Mouse (Mus musculus): ENCODE measurements around the gene Ets2. TPM values are rescaled to one million over a fixed set of nuclear protein-coding genes. Genes with fewer than 3 reads are reported as not detected.

Gene Ets2
- polyA plus RNA-seq, 1 experiment from 2014 or later: 23.9 TPM

- H3K9ac ChIP-seq: no peak overlapping the region
- no peak overlapping the region for H3K27ac ChIP-seq (replicated peaks)
- peaks cover 3% of the 10 kb centered on the region; the same call in 1 of the 2 replicates for H3K4me1 ChIP-seq (replicated peaks)
- ATAC-seq (ENCODE audit: low read depth): no peak
- H3K9me3 ChIP-seq: no peaks in the 10 kb centered on the region
- no peaks in the 10 kb centered on the region for H3K36me3 ChIP-seq
- no peak overlapping the region for H3K4me2 ChIP-seq
- H3K4me3 ChIP-seq: no peak overlapping the region
- H3K27me3 ChIP-seq: no peaks in the 10 kb centered on the region
- WGBS: 80% methylated on average over 11 of the region's 11 CpGs
These were observed 39.5 kb downstream of the Ets2 start for GRCm38 (mm10) chr16:95741358-95741757.

- H3K4me2 ChIP-seq: no peak overlapping the region
- 86% methylated on average over 10 of the region's 10 CpGs for WGBS
- ATAC-seq (ENCODE audit: low read depth): no peak
These were observed 40.3 kb downstream of the Ets2 start for GRCm38 (mm10) chr16:95741915-95742739.

GRCm38 (mm10) chr16:95742740-95743030 is 40.8 kb downstream of the Ets2 start:
- ATAC-seq (ENCODE audit: low read depth): no peak
- WGBS: 70% methylated on average over 6 of the region's 6 CpGs
- H3K27ac ChIP-seq (replicated peaks): no peak overlapping the region
- peaks cover 3% of the 10 kb centered on the region; the same call in 1 of the 2 replicates for H3K4me1 ChIP-seq (replicated peaks)
- H3K9ac ChIP-seq: no peak overlapping the region
- no peaks in the 10 kb centered on the region for H3K9me3 ChIP-seq
- H3K4me2 ChIP-seq: no peak overlapping the region
- H3K4me3 ChIP-seq: no peak overlapping the region
- no peaks in the 10 kb centered on the region for H3K36me3 ChIP-seq
- no peaks in the 10 kb centered on the region for H3K27me3 ChIP-seq

More at GRCm38 (mm10) chr16:95741915-95742739, 40.3 kb downstream of the Ets2 start:
- no peak overlapping the region for H3K27ac ChIP-seq (replicated peaks)
- H3K9ac ChIP-seq: no peak overlapping the region
- H3K36me3 ChIP-seq: no peaks in the 10 kb centered on the region
- peaks cover 3% of the 10 kb centered on the region; the same call in 1 of the 2 replicates for H3K4me1 ChIP-seq (replicated peaks)
- no peak overlapping the region for H3K4me3 ChIP-seq
- no peaks in the 10 kb centered on the region for H3K27me3 ChIP-seq
- no peaks in the 10 kb centered on the region for H3K9me3 ChIP-seq

GRCm38 (mm10) chr16:95743104-95743503 is 41.2 kb downstream of the Ets2 start:
- no peaks in the 10 kb centered on the region for H3K36me3 ChIP-seq
- ATAC-seq (ENCODE audit: low read depth): no peak

DNA sequence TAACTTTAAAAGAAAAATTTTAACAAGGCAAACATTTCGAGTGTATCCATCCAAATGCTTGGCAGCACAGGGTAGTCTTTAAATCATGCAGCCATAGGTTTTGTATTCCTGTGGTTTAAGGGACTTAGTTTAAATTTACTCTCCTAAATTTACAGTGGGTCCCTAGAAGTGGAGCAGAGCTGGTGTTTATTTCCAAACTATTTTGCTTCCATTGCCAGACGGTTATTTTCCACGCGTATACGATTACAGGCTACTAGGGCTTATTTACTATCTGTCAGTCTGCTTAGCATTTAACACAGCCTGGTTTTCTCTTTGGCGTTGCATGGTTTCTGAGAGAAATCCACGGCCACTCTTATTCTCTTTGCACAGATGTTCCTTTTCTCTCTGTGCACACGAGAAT is 42.9 kb downstream of the Ets2 start:
- no peak overlapping the region for H3K27ac ChIP-seq (replicated peaks)
- no peaks in the 10 kb centered on the region for H3K27me3 ChIP-seq
- 81% methylated on average over 8 of the region's 8 CpGs for WGBS
- H3K4me2 ChIP-seq: no peak overlapping the region
- H3K9ac ChIP-seq: no peak overlapping the region
- H3K4me1 ChIP-seq (replicated peaks): 0 out of 2 replicates have a peak, but pooled peaks cover 3% of the 10 kb centered on the region
- H3K36me3 ChIP-seq: no peaks in the 10 kb centered on the region
- H3K9me3 ChIP-seq: no peaks in the 10 kb centered on the region
- H3K4me3 ChIP-seq: no peak overlapping the region
- no peak for ATAC-seq (ENCODE audit: low read depth)

More at GRCm38 (mm10) chr16:95743104-95743503, 41.2 kb downstream of the Ets2 start:
- no peak overlapping the region for H3K9ac ChIP-seq
- no peaks in the 10 kb centered on the region for H3K9me3 ChIP-seq
- peaks cover 3% of the 10 kb centered on the region; the same call in 1 of the 2 replicates for H3K4me1 ChIP-seq (replicated peaks)
- no peak overlapping the region for H3K4me3 ChIP-seq
- 76% methylated on average over 4 of the region's 4 CpGs for WGBS
- no peaks in the 10 kb centered on the region for H3K27me3 ChIP-seq
- H3K4me2 ChIP-seq: no peak overlapping the region
- no peak overlapping the region for H3K27ac ChIP-seq (replicated peaks)

- 0 out of 2 replicates have a peak, but pooled peaks cover 3% of the 10 kb centered on the region for H3K4me1 ChIP-seq (replicated peaks)
- no peaks in the 10 kb centered on the region for H3K36me3 ChIP-seq
- WGBS: 74% methylated on average over 3 of the region's 3 CpGs
- no peaks in the 10 kb centered on the region for H3K9me3 ChIP-seq
- no peaks in the 10 kb centered on the region for H3K27me3 ChIP-seq
- H3K4me3 ChIP-seq: no peak overlapping the region
- no peak for ATAC-seq (ENCODE audit: low read depth)
- no peak overlapping the region for H3K27ac ChIP-seq (replicated peaks)
- no peak overlapping the region for H3K9ac ChIP-seq
- no peak overlapping the region for H3K4me2 ChIP-seq
These were observed 43.8 kb downstream of the Ets2 start for GRCm38 (mm10) chr16:95745685-95746084.

GRCm38 (mm10) chr16:95746565-95746964 is 44.7 kb downstream of the Ets2 start:
- Histone ChIP-seq H3K27me3 (no peaks in the 10 kb centered on the region), H3K9ac (no peak overlapping the region), H3K4me2 (no peak overlapping the region), H3K4me1 (replicated peaks) (0 out of 2 replicates have a peak, but pooled peaks cover 3% of the 10 kb centered on the region), H3K9me3 (no peaks in the 10 kb centered on the region), H3K27ac (replicated peaks) (no peak overlapping the region), H3K4me3 (no peak overlapping the region), H3K36me3 (no peaks in the 10 kb centered on the region)
- WGBS: 89% methylated on average over 2 of the region's 2 CpGs
- no peak for ATAC-seq (ENCODE audit: low read depth)

- 77% methylated on average over 12 of the region's 12 CpGs for WGBS
- Histone ChIP-seq H3K9me3 (no peaks in the 10 kb centered on the region), H3K4me1 (replicated peaks) (peaks cover 8% of the 10 kb centered on the region; the same call in 1 of the 2 replicates), H3K9ac (no peak overlapping the region), H3K4me3 (no peak overlapping the region), H3K36me3 (no peaks in the 10 kb centered on the region), H3K27ac (replicated peaks) (no peak overlapping the region), H3K4me2 (no peak overlapping the region), H3K27me3 (no peaks in the 10 kb centered on the region)
- no peak for ATAC-seq (ENCODE audit: low read depth)
These were observed 47.6 kb downstream of the Ets2 start for GRCm38 (mm10) chr16:95749291-95750103.

GRCm38 (mm10) chr16:95750211-95750629 is 48.3 kb downstream of the Ets2 start:
- 95% methylated on average over 6 of the region's 6 CpGs for WGBS
- peaks cover 8% of the 10 kb centered on the region; the same call in 1 of the 2 replicates for H3K4me1 ChIP-seq (replicated peaks)
- H3K9me3 ChIP-seq: no peaks in the 10 kb centered on the region
- H3K4me2 ChIP-seq: no peak overlapping the region
- H3K27me3 ChIP-seq: no peaks in the 10 kb centered on the region
- H3K36me3 ChIP-seq: no peaks in the 10 kb centered on the region
- no peak overlapping the region for H3K9ac ChIP-seq
- ATAC-seq (ENCODE audit: low read depth): no peak
- no peak overlapping the region for H3K4me3 ChIP-seq
- H3K27ac ChIP-seq (replicated peaks): no peak overlapping the region

GRCm38 (mm10) chr16:95752502-95752901 is 50.6 kb downstream of the Ets2 start:
- Histone ChIP-seq H3K36me3 (no peaks in the 10 kb centered on the region), H3K9ac (no peak overlapping the region), H3K9me3 (no peaks in the 10 kb centered on the region), H3K4me3 (no peak overlapping the region), H3K4me1 (replicated peaks) (peaks cover 8% of the 10 kb centered on the region; the same call in 1 of the 2 replicates), H3K27ac (replicated peaks) (no peak overlapping the region), H3K4me2 (no peak overlapping the region), H3K27me3 (no peaks in the 10 kb centered on the region)
- ATAC-seq (ENCODE audit: low read depth): no peak
- 61% methylated on average over 9 of the region's 9 CpGs for WGBS

GRCm38 (mm10) chr16:95753295-95753694 is 51.4 kb downstream of the Ets2 start:
- no peak overlapping the region for H3K27ac ChIP-seq (replicated peaks)
- H3K9me3 ChIP-seq: no peaks in the 10 kb centered on the region
- H3K36me3 ChIP-seq: no peaks in the 10 kb centered on the region
- WGBS: 70% methylated on average over 7 of the region's 7 CpGs
- no peak for ATAC-seq (ENCODE audit: low read depth)
- no peaks in the 10 kb centered on the region for H3K27me3 ChIP-seq
- peaks cover 8% of the 10 kb centered on the region; the same call in 1 of the 2 replicates for H3K4me1 ChIP-seq (replicated peaks)
- H3K4me3 ChIP-seq: no peak overlapping the region
- no peak overlapping the region for H3K4me2 ChIP-seq
- no peak overlapping the region for H3K9ac ChIP-seq
